Comparison of ENCODE assay signal across 13 mouse cellular contexts in the genomic region with DNA sequence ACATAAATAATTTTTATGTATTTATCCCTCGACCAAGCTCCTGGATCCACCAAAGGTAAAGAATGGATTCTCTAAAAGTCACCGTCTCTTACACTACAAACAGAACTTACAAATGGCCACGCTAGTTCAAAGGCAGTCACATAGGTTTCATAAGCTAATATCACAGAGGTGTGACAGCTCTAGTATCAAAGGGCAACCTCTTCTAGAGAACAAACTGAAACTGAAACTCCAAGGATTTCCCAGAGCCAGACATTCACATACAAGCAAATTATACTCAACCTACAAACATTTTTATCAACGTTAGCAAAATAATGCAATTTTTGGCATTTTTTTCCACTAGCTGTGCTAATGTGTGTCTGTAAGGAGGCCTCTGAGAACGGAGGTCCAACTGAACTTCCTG.
"Had no signal": no experiment of that assay in that cellular context is flagged by ENCODE, and none has a peak within 500 bp of the region (broad histone marks: within the 10 kb centered on the region; RNA-seq: fewer than 3 reads in every experiment).

No protein-coding gene starts in this region.

- DNase-seq: kidney, adult 8-10 months; kidney, postnatal 10 days; kidney, postnatal 36 days; layer of hippocampus, postnatal 36 days; lung, adult 18-20 months; lung, postnatal 10 days; lung, postnatal 36 days; midbrain, embryonic 14.5 days; right cerebral cortex, postnatal 14 days; right cerebral cortex, postnatal 4 days; spleen, adult 18-20 months; thymus, postnatal 25 days had no signal

- ATAC-seq: liver, embryonic 12.5 days had no signal
